Mouse (Mus musculus): ENCODE data around the gene Pcnx3. TPM values are rescaled to one million over a fixed set of nuclear protein-coding genes. Genes with fewer than 3 reads are reported as not detected.
"Not testable (repeated sequence)": the region's sequence is repeated elsewhere in the genome, so short reads cannot be mapped to it uniquely, and the experiment has no call there.

Gene Pcnx3
- total RNA-seq, 2 experiments from 2014 or later, result 13.5 to 13.8 TPM

DNA sequence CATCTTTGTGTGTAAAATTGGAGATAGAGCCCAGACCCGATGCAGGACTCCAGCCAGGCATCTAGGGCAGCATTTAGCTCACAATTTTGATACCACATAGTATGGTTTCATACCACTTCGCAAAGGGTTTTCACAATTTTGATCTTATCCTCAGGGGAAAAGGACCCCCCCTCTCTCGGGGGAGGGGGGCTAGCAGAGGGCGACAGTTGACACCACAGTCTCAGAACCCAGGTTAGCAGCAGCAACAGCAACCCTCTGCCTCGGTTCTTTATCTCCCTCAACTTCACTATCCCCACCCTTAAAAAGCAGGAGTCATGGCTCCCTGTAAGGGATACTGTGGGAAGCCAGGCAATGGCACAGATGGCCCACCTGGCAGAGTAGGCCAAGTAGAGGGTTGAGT lies 24.5 kb upstream of the Pcnx3 start:
- DNase-seq, result no peak

GRCm38 (mm10) chr19:5711907-5712460 lies 23.3 kb upstream of the Pcnx3 start:
- no peak for DNase-seq

DNA sequence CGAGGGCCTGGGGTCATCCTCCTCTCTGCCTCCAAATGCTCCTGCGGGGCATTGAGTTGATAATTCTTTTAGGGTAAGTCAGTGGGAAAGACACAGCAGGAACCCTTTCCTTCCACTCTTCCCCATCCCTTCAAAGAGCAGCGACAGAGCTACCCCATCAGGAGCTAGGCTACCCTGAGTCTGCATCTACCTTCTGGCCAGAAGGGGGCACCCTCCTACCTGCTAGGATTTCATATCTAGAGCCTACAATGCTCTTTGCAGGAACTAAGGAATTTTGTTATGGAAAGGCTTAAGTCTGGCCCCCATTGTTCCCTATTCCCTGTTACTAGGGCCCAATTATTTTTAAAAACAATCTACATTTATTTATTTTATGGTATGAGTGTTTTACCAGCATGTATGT lies 22.5 kb upstream of the Pcnx3 start:
- DNase-seq, result no peak

DNA sequence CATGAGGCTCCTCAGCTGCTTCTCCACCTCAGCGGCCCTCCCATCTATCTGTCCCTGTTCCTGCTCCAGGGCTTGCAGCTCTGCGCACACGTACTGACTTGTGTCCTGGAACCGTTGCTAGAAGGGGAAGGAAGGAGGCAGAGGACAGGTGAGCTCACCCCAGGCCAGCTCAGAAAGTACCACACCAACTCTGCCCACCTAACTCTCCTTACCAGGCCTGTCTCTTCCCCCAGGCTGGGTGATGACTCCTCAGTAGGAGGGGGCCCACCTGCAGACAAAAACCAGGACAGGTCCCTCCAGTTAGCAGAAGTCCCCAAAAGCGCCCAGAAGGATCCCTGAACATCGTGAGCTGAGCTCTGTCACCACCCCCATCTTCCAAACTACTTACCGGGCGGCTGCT lies 21.9 kb upstream of the Pcnx3 start:
- DNase-seq, result no peak

GRCm38 (mm10) chr19:5710068-5710467 lies 21.4 kb upstream of the Pcnx3 start:
- DNase-seq, result no peak

- no peak for DNase-seq
Measured at GRCm38 (mm10) chr19:5704801-5705571, 16.3 kb upstream of the Pcnx3 start.

DNA sequence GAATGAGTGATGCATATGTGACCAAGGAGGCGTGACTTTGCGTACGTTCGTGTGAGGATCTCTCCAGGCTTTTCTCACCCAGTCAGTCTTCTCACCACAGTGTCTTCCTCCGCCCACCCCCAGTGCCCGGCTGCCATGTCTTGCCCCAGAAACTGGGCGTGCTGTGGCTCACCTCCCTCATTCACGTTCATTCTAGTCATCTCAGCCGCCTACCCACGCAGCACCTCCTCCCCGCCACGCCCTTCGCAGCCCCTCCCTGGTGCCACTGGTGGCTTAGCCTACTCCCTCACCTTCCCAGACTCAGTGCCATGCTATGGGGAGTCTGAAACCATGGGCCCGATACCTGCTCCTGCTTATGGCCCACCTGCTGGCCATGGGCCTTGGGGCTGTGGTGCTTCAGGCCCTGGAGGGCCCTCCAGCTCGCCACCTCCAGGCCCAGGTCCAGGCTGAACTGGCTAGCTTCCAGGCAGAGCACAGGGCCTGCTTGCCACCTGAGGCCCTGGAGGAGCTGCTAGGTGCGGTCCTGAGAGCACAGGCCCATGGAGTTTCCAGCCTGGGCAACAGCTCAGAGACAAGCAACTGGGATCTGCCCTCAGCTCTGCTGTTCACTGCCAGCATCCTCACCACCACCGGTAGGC lies 15.6 kb upstream of the Pcnx3 start, which contains the start of gene Kcnk7:
Kcnk7 (plus strand) TSS at position 205 of the 638 bp plus-strand sequence.
- DNase-seq, result no peak

- no peak for DNase-seq
Measured at GRCm38 (mm10) chr19:5695849-5696462, 7.2 kb upstream of the Pcnx3 start.

- no peak for DNase-seq
Measured at GRCm38 (mm10) chr19:5693801-5694200, 5.1 kb upstream of the Pcnx3 start.

DNA sequence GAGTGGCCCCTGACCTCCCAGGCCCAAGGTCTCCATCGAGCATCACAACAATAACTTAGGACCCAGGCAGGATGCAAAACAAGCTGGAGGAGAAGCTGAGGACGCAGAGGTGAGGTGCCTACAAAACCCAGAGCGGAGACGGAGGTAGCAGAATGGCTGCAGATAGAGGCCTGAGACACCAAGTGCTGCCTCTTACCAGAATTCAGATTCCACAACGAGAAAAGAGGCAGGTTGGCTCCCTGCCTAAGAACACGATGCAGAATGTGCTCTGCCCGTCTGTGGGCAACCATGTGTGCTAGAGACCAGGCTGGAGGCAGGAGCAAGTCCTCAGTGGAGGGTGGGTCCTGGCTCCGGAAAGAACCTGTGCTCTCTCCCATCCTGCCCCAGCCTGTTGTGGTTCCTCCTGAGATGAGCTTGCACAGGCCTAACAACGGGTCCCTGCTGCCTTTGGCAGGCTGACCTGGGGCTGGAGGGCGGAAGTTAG lies 4.2 kb upstream of the Pcnx3 start:
- DNase-seq, result no peak

GRCm38 (mm10) chr19:5692086-5692912 lies 3.6 kb upstream of the Pcnx3 start:
- DNase-seq, result peak; percentile 75

GRCm38 (mm10) chr19:5691601-5692000 lies 2.9 kb upstream of the Pcnx3 start:
- no peak for DNase-seq

DNA sequence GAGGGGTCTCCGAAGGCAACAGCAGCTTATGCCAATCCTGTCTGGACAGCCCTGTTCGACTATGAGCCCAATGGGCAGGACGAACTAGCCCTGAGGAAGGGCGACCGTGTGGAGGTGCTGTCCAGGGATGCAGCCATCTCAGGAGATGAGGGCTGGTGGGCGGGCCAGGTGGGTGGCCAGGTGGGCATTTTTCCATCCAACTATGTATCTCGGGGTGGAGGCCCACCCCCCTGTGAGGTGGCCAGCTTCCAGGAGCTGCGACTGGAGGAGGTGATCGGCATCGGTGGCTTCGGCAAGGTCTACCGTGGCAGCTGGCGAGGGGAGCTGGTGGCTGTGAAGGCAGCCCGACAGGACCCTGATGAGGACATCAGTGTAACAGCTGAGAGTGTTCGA lies 1.6 kb upstream of the Pcnx3 start:
- no peak for DNase-seq

DNA sequence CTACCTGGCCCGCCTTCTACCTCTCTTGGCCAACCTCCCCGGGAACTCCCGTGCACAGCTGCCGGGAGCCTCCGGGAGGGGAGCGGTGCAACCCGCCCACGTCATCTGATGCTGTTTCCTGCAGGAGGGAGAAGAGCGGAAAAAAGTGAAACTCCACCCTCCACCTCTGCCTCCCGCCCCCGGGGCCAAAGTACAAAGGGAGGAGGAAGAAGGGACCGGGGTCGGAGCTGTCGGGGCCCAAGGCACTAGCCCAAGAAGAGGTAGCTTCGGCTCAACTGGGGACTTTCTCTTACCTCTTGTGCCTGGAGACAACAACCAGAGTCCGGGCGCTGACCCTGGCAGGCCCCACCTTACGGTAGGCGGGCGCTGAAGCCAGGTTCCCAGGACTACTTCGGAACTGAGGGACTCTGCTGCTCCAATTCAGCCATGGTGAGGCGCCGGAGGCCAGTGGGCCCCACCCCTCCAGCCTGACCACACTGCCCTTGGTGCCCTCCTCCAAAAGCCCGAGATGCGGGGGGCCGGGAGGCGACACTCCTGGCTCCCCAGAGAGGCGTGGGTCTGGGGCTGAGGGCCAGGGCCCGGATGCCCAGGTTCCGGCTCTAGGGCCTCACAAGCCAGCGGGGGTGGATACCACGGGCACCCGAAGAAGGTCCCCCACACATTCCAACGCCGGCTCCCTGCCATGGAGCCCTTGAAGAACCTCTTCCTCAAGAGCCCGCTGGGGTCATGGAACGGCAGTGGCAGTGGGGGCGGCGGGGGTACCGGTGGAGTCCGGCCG lies 1.0 kb upstream of the Pcnx3 start:
- DNase-seq, result peak; percentile 88

- DNase-seq, result no peak
Measured at GRCm38 (mm10) chr19:5689088-5689428, 350 bp upstream of the Pcnx3 start.

GRCm38 (mm10) chr19:5687738-5688137 lies 970 bp downstream of the Pcnx3 start:
- no peak for DNase-seq

- not testable (repeated sequence) for DNase-seq
Measured at GRCm38 (mm10) chr19:5686954-5687353, 1.8 kb downstream of the Pcnx3 start.

GRCm38 (mm10) chr19:5686437-5686836 lies 2.3 kb downstream of the Pcnx3 start:
- no peak for DNase-seq

GRCm38 (mm10) chr19:5685861-5686260 lies 2.8 kb downstream of the Pcnx3 start:
- DNase-seq, result no peak

GRCm38 (mm10) chr19:5685431-5685830 lies 3.3 kb downstream of the Pcnx3 start:
- DNase-seq, result no peak

DNA sequence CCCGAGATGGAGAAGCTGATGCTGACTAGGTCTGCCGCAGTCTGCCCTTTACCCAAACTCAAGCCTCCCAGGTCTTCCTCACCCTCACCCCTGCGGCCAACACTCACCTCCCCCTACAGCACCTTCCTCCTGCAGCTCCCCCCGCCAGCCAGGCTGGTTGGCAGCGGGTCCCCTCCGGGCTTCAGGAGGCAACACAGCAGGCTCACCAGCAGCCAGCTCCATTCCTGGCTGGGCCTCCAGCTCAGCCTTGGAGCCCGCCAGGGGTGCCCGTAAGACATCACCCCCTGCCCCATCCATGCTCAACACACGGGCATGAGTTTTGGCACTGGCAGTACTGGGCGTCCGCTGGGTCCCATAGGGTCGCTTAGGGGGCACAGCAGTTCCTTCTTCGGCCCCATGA lies 3.7 kb downstream of the Pcnx3 start:
- no peak for DNase-seq
